Mouse (Mus musculus) midbrain, embryonic 14.5 days (tissue): Measurements from ENCODE around the gene Ankrd28. TPM values are rescaled to one million over a fixed set of nuclear protein-coding genes. Genes with fewer than 3 reads are reported as not detected.
"Not testable (repeated sequence)": the region's sequence is repeated elsewhere in the genome, so short reads cannot be mapped to it uniquely, and the experiment has no call there.

ENCODE experiments used
- ATAC-seq: fragments of 200-750 bp; cut with Nextera tagmentation; 2 replicates; pipeline ENCODE4 v1.8.0; 2017; ENCODE audit warnings: moderate number of reproducible peaks, moderate library complexity; ENCODE audit not compliant: low FRiP score, low TSS enrichment
- DNase-seq: peaks from one replicate; pipeline ENCODE4 v3.0.0-alpha.2; 2015
- H3K27ac ChIP-seq: fragments of 300-500 bp; sonication (generic); replicated peaks from 2 replicates; pipeline ENCODE4 v1.5.1; 2014; ENCODE audit warnings: mild to moderate bottlenecking, low read depth, low read length, moderate library complexity
- H3K27me3 ChIP-seq: fragments of 300-500 bp; sonication (generic); 2 replicates; pipeline ENCODE4 v1.6.1; 2014; ENCODE audit warnings: low read length, control low read depth, mixed read lengths; ENCODE audit not compliant: control insufficient read depth, insufficient read depth
- H3K36me3 ChIP-seq: fragments of 300-500 bp; sonication (generic); 2 replicates; pipeline ENCODE4 v1.6.1; 2014; ENCODE audit warnings: low read length, control low read depth; ENCODE audit not compliant: control insufficient read depth, insufficient read depth
- H3K4me1 ChIP-seq: fragments of 300-500 bp; sonication (generic); 2 replicates; pipeline ENCODE4 v1.6.1; 2014; ENCODE audit warnings: mild to moderate bottlenecking, antibody characterized with exemption, low read length, control low read depth; ENCODE audit not compliant: control insufficient read depth, insufficient read depth
- H3K4me2 ChIP-seq: fragments of 300-500 bp; sonication (generic); 2 replicates; pipeline ENCODE4 v1.6.1; 2014; ENCODE audit warnings: mild to moderate bottlenecking, low read length, moderate library complexity
- H3K4me3 ChIP-seq: fragments of 300-500 bp; sonication (generic); replicated peaks from 2 replicates; pipeline ENCODE4 v1.5.1; 2014; ENCODE audit warnings: low read depth, low read length
- H3K9ac ChIP-seq: fragments of 300-500 bp; sonication (generic); replicated peaks from 2 replicates; pipeline ENCODE4 v1.6.1; 2014; ENCODE audit warnings: mild to moderate bottlenecking, low read length, moderate library complexity
- H3K9me3 ChIP-seq: fragments of 300-500 bp; sonication (generic); 2 replicates; pipeline ENCODE4 v1.6.1; 2016; ENCODE audit warnings: low read length, control low read depth, mixed read lengths; ENCODE audit not compliant: control insufficient read depth
- WGBS: fragments of 180-500 bp; shearing (Covaris S2); extraction: QIAGEN DNeasy Blood & Tissue Kit; methylation state at CpG from one replicate; pipeline ENCODE4 v1.1.7; 2014; 5-methylcytosine and 5-hydroxymethylcytosine counted together
- polyA plus RNA-seq: library from polyadenylated mRNA; unstranded; fragments of >200 nt; fragmentation: Nextera tagmentation; extraction: Ambion mirVana; gene quantifications from 2 replicates; pipeline ENCODE4 v1.2.1, GENCODE M21; 2014

The Ankrd28 gene
- polyA plus RNA-seq, 1 experiment from 2014 or later = 15.3 TPM

- Histone ChIP-seq H3K4me3 (no peak overlapping the region), H3K27ac (no peak overlapping the region), H3K27me3 (no peaks in the 10 kb centered on the region), H3K4me1 (no peaks in the 10 kb centered on the region), H3K9me3 (no peaks in the 10 kb centered on the region), H3K9ac (no peak overlapping the region), H3K4me2 (no peak overlapping the region), H3K36me3 (peaks cover 25% of the 10 kb centered on the region)
- 93% methylated on average over 2 of the region's 2 CpGs for WGBS
- DNase-seq = no peak
- no peak for ATAC-seq
Measured at GRCm38 (mm10) chr14:31759195-31759594, 71.3 kb downstream of the Ankrd28 start.

GRCm38 (mm10) chr14:31758410-31758809 is 72.0 kb downstream of the Ankrd28 start:
- not testable (repeated sequence) for H3K27me3 ChIP-seq, H3K4me1 ChIP-seq, H3K4me3 ChIP-seq, ATAC-seq, H3K27ac ChIP-seq, DNase-seq, H3K4me2 ChIP-seq, H3K9me3 ChIP-seq, H3K9ac ChIP-seq
- WGBS = 96% methylated on average over 3 of the region's 3 CpGs
- H3K36me3 ChIP-seq = peaks cover 22% of the 10 kb centered on the region

GRCm38 (mm10) chr14:31748239-31748873 is 82.1 kb downstream of the Ankrd28 start:
- Histone ChIP-seq H3K9me3 (no peaks in the 10 kb centered on the region), H3K4me2 (no peak overlapping the region), H3K4me1 (no peaks in the 10 kb centered on the region), H3K9ac (no peak overlapping the region), H3K27ac (no peak overlapping the region), H3K36me3 (peaks cover 18% of the 10 kb centered on the region), H3K4me3 (no peak overlapping the region), H3K27me3 (no peaks in the 10 kb centered on the region)
- ATAC-seq = no peak
- no peak for DNase-seq
- WGBS = 87% methylated on average over 6 of the region's 6 CpGs

DNA sequence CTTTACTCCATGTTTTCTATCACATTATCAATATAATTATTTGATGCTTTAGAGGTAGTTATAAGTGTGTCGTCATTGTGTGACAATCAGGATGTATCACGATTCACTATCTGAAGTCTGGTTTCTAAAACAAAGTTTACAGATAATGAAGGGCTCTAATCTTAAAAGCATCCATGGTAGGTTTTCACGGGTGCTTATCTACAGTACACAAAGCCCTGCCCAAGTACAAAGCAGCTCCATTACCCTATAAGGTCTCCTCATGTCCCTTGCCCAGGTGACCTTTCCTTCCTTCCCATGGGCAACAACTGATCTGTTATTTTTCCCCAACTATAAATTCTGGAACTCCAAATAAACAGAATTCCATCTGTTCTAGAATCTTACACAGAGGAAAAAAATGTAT is 87.9 kb downstream of the Ankrd28 start:
- Histone ChIP-seq H3K9me3 (no peaks in the 10 kb centered on the region), H3K4me3 (no peak overlapping the region), H3K36me3 (peaks cover 47% of the 10 kb centered on the region), H3K4me1 (no peaks in the 10 kb centered on the region), H3K9ac (no peak overlapping the region), H3K4me2 (no peak overlapping the region), H3K27me3 (no peaks in the 10 kb centered on the region), H3K27ac (no peak overlapping the region)
- no peak for DNase-seq
- ATAC-seq = no peak
- WGBS = 89% methylated on average over 3 of the region's 3 CpGs

DNA sequence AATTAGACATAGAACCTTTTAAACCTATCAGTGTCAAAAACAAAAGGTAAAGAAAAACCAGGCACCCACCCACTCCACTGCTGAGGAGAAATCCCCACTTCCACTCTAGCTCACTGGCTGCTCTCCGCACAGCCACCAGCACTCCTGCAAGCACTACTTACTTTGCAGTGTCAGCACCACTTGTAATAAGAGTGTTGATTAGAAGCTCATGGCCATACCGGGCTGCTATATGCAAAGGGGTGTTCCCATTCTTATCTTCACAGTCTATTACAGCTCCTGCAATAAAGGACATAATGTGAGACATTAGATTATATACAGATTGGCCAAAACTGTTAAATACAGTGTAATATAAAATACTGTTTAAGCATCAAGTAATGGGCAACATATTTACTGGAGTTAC is 95.6 kb downstream of the Ankrd28 start:
- Histone ChIP-seq H3K27ac (no peak overlapping the region), H3K36me3 (peaks cover 39% of the 10 kb centered on the region), H3K4me1 (no peaks in the 10 kb centered on the region), H3K9ac (no peak overlapping the region), H3K9me3 (no peaks in the 10 kb centered on the region), H3K27me3 (no peaks in the 10 kb centered on the region), H3K4me3 (no peak overlapping the region), H3K4me2 (no peak overlapping the region)
- WGBS = 91% methylated on average over 2 of the region's 2 CpGs
- ATAC-seq = no peak
- no peak for DNase-seq

DNA sequence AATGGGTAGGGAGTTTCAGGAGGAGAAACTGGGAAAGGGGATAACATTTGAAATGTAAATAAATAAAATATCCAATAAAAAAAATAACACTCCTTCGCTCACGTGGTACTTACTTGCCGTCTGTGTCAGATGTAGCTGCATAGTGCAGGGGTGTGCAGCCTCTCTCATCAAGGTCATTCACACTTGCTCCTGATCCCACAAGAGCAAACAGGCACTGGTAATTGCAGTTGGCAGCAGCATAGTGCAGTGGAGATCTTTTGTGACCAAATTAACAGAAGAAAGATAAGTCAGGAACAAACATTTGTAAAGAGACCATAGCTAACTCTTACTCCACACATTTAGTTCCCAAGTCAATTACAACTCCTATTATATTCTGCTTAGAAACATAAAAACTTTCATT is 102.9 kb downstream of the Ankrd28 start:
- no peak overlapping the region for H3K4me3 ChIP-seq

GRCm38 (mm10) chr14:31722746-31723145 is 107.7 kb downstream of the Ankrd28 start:
- peaks cover 54% of the 10 kb centered on the region for H3K36me3 ChIP-seq
- ATAC-seq = no peak

More for the DNA sequence above, 102.9 kb downstream of the Ankrd28 start:
- peaks cover 38% of the 10 kb centered on the region for H3K36me3 ChIP-seq
- no peak overlapping the region for H3K27ac ChIP-seq
- WGBS = 96% methylated on average over 3 of the region's 3 CpGs
- no peaks in the 10 kb centered on the region for H3K9me3 ChIP-seq
- H3K4me1 ChIP-seq = no peaks in the 10 kb centered on the region
- no peak overlapping the region for H3K4me2 ChIP-seq
- DNase-seq = no peak
- ATAC-seq = no peak
- H3K9ac ChIP-seq = no peak overlapping the region
- H3K27me3 ChIP-seq = no peaks in the 10 kb centered on the region

GRCm38 (mm10) chr14:31721256-31721655 is 109.2 kb downstream of the Ankrd28 start:
- Histone ChIP-seq H3K9ac (no peak overlapping the region), H3K27me3 (no peaks in the 10 kb centered on the region), H3K4me1 (no peaks in the 10 kb centered on the region), H3K27ac (no peak overlapping the region), H3K9me3 (no peaks in the 10 kb centered on the region), H3K4me2 (no peak overlapping the region), H3K4me3 (no peak overlapping the region), H3K36me3 (peaks cover 54% of the 10 kb centered on the region)
- 93% methylated on average over 3 of the region's 3 CpGs for WGBS
- DNase-seq (no peak), ATAC-seq (no peak)

More at GRCm38 (mm10) chr14:31722746-31723145, 107.7 kb downstream of the Ankrd28 start:
- Histone ChIP-seq H3K9ac (no peak overlapping the region), H3K4me2 (no peak overlapping the region), H3K4me3 (no peak overlapping the region), H3K9me3 (no peaks in the 10 kb centered on the region), H3K4me1 (no peaks in the 10 kb centered on the region), H3K27me3 (no peaks in the 10 kb centered on the region), H3K27ac (no peak overlapping the region)
- 82% methylated on average over 1 of the region's 1 CpGs for WGBS
- DNase-seq = no peak

DNA sequence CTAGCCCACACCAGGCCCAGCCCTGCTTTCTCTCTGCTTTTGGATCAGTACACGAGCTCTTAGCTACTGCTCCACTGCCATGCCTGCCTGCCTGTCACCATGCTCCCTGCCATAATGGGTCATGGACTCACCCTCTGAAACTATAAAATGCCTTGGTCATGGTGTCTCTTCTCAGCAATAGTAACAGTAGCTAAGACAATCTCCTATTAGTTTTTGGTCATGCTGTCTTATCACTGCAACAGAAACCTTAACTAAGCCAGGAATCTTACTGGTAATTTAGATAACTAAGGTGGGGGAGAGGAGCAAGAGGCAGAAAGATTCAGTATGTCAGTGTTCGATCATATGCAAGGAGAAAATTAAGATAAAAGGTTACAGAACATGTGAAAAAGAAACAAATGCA is 112.1 kb downstream of the Ankrd28 start:
- peaks cover 59% of the 10 kb centered on the region for H3K36me3 ChIP-seq
- no peaks in the 10 kb centered on the region for H3K27me3 ChIP-seq
- DNase-seq (no peak), ATAC-seq (no peak)
- WGBS = 93% methylated on average over 2 of the region's 2 CpGs
- H3K9me3 ChIP-seq = no peaks in the 10 kb centered on the region
- no peaks in the 10 kb centered on the region for H3K4me1 ChIP-seq
- no peak overlapping the region for H3K4me2 ChIP-seq
- H3K4me3 ChIP-seq = no peak overlapping the region
- no peak overlapping the region for H3K9ac ChIP-seq
- no peak overlapping the region for H3K27ac ChIP-seq
